Mouse (Mus musculus): ENCODE data around the gene G6pc.
"Not testable (repeated sequence)": the region's sequence is repeated elsewhere in the genome, so short reads cannot be mapped to it uniquely, and the experiment has no call there.

Gene G6pc

DNA sequence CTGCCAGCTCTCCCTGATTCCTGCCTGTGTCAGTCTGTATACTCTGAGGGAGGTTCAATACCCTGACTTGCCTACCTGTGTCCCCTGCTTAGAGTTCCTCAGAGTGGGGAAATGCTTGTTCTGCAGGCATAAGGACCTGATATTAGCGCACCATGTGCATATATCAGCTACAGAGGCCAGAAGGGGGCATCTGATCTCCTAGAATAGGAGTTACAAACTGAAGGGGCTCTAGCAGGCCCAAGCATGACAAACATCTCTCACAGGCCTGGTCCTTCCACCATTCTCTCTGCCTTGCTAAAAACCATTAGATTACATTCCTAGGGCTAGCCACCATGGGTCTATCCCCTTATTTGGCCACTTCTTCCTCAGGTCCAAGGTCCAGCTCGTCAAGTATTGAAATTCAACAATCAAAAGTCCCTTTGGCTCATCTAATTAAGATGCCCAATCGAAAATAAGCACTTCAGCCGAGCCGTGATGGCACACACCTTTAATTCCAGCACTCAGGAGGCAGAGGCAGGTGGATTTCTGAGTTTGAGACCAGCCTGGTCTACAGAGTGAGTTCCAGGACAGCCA is 12.8 kb upstream of the G6pc start:
- DNase-seq (ENCODE audit: extremely low read depth, insufficient read length, low spot score), result no peak

DNA sequence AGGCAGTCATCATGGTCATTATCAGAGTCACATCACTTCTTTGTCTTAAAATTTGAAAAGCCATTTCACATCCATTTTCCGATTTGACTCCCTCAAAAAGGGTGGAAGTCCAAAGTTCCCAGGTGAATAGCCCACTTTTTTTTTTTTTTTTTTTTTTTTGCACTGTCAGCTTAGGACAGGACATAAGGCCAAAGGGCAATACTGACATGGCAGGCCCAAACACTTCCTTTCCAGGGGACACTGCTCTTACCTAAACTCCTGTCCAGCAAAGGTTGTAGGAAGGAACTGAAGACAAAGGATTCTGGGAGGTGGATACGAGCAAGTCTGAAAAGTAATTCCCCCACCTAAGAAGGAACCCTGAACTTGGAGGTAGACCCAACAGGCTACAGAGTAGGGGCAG is 11.4 kb upstream of the G6pc start:
- no peak for DNase-seq (ENCODE audit: extremely low read depth, insufficient read length, low spot score)

DNA sequence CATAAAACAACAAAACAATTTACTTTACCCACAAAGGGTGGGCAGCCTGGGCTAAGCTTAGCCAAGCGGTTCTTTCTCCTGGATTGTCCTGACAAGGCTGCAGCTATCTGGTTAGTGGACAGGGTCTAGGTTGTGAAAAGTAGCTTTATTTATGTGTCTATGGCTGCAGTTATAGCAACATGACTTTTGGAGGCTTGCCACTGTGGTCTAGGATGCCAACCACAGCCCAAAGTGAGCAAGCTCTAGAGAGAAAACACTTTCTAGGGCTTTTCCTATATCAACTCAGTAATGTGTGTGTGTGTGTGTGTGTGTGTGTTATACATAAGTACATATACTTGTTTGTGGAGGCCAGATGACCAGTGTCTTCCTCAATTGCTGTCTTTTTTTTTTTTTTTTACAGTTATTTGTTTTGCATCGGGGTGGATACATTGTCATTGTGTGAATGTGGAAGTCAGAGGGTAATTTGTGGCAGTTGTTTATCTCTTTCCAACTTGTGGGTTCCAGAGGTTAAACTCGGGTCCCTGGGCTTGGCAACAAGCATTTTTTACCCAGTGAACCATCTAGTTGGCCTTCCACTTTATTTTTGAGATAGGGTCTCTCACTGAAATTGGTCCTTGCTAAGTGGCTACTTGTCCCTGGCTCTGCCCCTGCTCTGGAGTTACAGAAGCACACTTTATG is 9.7 kb upstream of the G6pc start:
- no peak for DNase-seq (ENCODE audit: extremely low read depth, insufficient read length, low spot score)

DNA sequence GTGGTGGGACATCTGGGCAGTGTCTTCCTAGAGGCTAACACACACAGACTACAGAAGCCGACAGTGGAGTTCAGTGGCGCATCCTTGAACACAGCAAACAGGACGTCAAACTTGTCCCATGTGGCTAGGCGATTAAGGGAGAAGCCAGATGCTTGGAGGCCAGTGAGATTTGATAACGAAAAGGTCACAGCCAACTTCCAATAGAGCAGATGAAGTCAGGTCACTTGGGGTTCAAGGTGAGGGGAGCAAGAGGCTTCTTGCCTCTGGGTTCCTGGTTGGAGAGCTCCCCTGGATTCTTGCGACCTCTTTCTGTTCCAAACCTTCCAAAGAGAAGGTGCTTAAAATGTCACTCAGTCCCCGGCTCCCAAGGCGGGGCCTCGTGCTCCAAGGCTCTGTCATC is 7.6 kb upstream of the G6pc start:
- DNase-seq (ENCODE audit: extremely low read depth, insufficient read length, low spot score), result no peak

DNA sequence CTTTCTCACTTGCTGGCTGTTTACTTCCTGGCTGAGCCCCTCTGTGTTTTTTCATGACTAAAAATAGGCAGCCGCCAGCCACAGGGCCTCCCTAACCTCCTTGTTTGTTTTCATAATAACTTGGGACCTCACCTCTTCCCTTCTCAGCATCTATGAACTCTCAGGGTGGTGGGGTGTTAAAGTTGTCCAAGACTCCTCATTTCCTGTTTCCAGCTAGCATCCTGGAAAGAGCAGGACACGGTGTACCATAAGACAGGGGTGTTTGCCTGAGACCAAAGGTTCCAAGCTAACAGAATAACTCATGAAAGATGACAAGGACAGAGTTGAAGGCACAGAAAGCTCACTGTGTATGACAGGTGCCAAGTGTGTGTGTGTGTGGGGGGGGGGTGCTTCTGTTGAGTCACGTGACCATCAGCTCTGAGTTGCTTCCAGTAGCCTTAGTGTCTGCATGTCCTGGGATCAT is 6.7 kb upstream of the G6pc start:
- DNase-seq (ENCODE audit: extremely low read depth, insufficient read length, low spot score), result no peak

DNA sequence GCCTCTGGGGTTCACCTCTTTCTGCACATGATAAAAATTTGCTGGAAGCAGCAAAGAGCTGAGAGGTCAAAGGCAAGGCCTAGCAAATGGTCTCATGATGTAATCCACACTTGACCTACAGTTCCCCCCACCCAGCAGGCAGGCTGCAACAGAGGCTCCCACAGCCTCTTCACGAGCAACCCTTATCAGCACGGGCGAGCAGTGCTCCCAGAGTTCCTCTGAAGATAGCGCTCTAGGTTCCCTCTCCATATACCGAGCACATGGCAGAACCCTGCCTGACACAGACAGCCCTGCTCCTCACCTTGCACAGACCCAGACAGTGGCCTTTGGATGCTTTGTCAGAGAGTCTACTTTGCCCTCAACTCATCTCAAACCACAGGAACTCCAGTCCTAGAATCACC is 2.8 kb upstream of the G6pc start:
- no peak for DNase-seq (ENCODE audit: extremely low read depth, insufficient read length, low spot score)

DNA sequence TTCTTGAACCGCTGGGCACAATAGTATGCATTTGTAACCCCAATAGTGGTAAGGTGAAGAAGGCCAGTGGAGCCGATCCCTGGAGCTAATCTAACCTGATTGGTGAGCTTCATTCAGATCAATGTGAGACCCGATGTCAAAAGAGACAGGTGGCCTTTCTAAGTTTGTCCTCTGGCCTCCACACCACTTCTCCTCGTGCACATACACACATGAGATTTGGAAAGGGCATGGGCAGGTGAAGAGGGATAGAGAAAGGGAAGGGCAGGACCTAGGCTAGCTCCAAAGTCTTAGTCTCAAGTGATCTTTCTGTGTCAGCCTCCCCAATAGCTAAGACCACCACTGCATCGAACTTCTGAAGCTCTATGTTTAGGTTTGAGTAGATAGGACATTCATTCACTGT is 2.8 kb downstream of the G6pc start:
- DNase-seq (ENCODE audit: extremely low read depth, insufficient read length, low spot score), result no peak

DNA sequence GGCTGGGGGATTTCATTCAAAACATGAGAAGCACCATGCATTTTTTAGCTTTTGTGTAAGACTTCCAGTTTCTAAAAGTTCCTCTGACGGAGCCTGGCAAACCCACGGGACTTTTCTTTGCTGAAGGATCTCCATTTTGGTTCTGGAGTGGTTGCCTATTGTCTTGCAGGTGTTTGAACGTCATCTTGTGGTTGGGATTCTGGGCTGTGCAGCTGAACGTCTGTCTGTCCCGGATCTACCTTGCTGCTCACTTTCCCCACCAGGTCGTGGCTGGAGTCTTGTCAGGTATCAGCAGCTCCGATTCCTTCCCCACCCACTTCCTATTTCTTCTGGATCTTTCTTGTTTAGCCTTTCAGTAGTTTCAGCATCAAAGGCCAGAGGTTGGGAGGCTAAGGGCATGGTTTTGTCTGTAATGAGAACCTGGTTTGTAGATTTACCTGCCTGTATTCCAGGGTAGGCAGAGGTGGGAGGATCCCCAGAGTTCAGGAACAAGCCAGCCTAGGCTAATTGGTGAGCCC is 7.1 kb downstream of the G6pc start:
- DNase-seq (ENCODE audit: extremely low read depth, insufficient read length, low spot score), result no peak

DNA sequence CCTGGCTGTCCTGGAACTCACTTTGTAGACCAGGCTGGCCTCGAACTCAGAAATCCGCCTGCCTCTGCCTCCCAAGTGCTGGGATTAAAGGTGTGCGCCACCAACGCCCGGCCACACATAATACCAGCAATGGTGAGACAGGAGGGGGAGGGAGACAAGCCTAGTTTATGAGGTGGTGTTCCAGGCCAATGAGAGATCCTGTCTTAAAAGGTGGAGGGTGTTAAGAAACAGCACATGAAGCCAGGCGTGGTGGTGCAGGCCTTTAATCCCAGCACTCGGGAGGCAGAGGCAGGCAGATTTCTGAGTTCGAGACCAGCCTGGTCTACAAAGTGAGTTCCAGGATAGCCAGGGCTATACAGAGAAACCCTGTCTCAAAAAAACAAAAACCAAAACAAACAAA is 10.8 kb downstream of the G6pc start:
- DNase-seq (ENCODE audit: extremely low read depth, insufficient read length, low spot score), result not testable (repeated sequence)

DNA sequence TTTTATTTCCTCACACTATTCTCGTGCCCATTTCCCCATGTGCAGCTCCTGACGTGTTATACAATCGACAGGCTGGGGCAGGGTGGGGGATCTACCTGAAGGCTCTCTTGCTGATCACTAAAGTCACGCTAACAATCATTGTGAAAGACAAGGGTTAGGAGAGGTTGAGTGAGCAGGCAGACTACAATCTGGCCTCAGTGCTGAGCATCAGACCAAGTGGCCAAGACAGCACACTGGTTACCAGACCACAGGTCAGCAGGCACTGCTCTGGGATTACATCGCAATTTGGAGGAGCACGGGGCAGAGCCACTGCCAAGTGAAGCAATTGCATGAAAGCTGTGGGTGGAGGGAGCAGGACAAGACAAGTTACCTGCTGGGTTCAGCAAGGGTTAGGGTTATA is 11.6 kb downstream of the G6pc start:
- no peak for DNase-seq (ENCODE audit: extremely low read depth, insufficient read length, low spot score)

DNA sequence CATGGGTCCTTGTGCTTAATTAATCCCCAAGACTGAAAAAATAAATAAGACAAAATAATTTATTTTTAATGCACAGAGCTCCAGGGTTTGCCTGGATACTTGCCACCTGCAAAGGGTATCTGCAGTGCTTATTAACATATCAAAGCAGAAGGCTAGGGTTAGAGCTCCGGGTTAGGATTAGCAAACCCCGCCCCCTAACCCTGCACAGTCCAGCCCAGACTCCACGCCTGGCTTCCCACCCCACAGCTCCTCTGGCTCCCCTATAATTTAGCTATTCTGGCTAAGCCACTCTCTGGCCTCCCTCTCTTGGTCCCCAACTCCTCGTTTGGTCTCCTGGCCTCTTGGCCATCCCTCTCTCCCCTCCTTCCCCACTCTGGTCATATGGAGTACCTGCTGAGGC is 14.5 kb downstream of the G6pc start:
- no peak for DNase-seq (ENCODE audit: extremely low read depth, insufficient read length, low spot score)

DNA sequence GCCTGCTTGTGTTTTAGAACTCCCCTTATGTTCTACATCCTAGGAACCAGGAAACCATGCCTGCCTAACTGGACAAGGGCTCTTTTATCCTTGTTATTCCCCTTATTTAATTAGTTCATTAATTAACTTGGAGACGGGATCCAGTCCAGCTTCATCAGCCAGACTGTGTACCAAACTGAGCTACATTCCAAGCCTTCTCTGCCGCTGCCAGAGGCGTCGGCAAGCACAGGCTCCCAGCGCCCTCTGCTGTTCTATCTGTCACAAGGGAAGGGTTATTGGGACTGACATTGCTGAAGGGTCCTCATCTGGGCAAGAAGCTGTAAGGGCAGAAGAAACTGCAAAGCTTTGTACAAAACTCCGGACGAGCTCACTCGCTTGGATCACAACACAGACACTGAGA is 27.7 kb downstream of the G6pc start:
- peak; percentile 35 for DNase-seq (ENCODE audit: extremely low read depth, insufficient read length, low spot score)

DNA sequence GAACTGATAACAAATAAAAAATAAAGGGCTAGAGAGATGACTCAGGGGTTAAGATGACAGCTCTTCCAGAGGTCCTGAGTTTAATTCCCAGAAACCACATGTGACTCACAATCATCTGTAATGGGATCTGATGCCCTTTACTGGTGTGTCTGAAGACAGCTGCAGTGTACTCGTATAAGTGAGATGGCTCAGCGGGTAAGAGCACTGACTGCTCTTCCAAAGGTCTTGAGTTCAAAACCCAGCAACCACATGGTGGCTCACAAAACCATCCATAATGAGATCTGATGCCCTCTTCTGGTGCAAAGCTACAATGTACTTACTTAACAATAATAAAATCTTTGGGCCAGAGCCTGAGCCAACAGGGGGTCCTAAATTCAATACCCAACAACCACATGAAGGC is 47.9 kb downstream of the G6pc start:
- DNase-seq (ENCODE audit: extremely low read depth, insufficient read length, low spot score), result peak; percentile 45

DNA sequence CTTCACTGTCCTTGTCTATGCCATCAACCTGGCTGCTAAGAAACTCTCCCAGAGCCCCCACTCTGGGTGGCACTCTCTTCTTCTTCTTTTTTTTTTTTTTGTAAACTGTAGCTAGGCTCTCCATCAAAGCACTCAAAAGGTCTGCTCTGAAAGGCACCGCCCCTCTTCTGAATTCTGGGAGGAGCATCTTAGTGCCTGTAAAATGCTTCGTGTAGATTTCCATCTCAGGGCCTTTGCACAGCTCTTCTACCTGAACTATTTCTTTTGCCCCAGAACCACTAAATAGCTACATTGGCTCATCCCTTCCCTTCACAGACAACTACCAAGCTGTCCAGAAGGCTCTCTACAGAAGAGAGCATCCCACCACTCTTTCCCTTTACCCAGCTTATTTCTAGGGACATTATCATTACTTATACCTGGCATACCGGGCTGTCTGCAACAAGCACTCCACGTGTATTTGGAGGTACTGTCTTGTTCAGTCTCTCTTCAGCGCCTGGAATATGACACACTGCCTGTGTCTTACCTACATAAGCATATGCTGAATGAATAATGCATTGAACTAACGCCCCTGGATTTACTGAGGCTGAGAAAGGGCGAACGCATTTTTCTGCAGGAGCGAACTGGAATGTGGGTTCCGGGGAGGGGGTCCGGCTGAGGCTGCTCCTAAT is 49.2 kb downstream of the G6pc start:
- DNase-seq (ENCODE audit: extremely low read depth, insufficient read length, low spot score), result no peak

DNA sequence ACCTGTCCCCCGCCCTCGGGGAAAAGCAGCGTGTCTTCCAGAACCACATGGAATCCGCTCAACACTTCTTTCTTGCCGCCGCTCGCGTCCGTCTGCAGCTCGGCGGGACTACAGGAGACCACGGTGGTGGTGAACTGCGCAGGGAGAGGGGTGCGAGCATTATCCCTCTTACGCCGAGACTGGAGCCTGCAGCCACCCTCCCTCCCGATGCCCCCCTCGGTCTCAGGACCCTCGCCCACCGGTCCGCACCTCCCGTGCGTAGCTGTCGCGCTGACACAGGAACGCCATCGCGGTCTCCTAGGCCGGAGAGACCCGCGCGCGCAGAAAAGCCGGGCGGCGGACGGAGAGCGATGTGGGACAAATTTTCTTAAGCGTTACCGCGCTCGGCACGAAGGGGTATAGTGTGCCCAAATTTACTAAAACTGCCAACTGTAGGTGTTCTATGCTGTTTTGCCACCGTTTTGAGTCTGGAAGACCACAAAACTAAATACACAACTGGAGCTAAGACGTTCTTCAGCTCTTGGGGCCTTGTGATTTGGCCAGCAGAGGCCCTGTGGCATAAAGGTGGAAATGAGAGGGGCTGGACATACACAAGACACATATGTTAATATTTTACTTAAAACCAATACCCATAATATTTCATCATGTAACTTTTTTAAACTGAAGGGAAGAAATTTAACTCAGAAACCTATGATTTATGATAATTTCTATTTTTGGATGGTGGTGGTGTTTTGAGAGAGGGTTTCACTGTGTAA is 49.9 kb downstream of the G6pc start, which contains the start of gene Aarsd1:
TSS of gene Aarsd1 (minus strand) at position 515 of the 755 bp plus-strand sequence.
- DNase-seq (ENCODE audit: extremely low read depth, insufficient read length, low spot score), result peak; percentile 88

DNA sequence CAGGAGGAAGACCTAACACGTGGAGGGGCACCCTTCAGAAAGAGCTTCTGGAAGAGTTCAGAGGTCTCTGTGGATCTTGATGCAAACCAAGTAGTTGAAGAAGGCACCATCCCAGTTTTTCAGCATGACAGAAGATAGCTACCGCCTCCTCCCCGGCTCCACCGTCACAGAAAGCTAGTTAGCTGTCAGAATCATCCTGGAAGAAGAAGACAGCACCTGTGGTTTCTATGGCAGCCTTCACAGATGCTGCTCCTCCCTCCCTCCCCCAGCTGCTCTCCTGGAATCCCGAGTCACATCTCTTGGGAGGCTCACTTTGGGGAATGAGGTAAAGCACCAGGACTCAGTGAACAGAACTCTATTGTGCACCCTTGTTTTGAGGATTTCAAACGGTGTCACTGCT is 51.6 kb downstream of the G6pc start:
- no peak for DNase-seq (ENCODE audit: extremely low read depth, insufficient read length, low spot score)

DNA sequence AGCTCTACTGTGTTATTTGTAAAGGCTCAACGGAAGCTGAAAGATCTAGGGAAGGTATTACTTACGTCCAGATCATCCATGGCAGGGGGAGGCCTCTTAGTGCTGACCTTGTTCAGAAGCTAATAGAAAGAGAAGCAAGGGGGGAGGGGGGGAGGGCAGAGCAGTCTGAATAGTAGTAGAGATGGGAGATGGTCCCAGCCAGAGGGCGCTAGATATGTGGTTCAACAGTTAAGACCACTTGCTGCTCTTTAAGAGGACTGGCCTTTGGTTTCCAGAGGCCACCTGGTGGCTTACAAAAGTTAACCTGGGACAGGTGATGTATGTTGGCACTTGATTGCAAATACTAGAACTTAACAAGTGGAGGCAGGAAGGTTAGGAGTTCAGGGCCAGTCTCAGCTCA is 52.2 kb downstream of the G6pc start:
- DNase-seq (ENCODE audit: extremely low read depth, insufficient read length, low spot score), result no peak

DNA sequence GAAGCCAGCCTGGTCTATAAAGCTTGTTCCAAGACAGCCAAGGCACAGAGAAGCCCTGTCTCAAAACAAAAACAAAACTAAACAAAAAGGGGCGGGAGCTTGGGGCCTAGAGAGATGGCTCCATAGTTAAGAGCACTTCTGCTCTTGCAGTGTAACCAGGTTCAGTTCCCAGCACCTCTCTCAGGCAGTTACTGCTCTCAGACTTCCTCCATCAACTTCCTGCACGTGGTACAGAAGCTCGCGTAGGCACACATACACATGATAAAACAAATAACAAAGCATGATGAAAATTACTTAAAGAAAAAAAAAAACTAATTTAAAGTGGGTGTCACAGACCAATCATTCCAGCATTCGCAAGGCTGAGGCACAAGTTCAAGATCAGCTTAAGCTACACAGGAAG is 52.8 kb downstream of the G6pc start:
- DNase-seq (ENCODE audit: extremely low read depth, insufficient read length, low spot score), result no peak

DNA sequence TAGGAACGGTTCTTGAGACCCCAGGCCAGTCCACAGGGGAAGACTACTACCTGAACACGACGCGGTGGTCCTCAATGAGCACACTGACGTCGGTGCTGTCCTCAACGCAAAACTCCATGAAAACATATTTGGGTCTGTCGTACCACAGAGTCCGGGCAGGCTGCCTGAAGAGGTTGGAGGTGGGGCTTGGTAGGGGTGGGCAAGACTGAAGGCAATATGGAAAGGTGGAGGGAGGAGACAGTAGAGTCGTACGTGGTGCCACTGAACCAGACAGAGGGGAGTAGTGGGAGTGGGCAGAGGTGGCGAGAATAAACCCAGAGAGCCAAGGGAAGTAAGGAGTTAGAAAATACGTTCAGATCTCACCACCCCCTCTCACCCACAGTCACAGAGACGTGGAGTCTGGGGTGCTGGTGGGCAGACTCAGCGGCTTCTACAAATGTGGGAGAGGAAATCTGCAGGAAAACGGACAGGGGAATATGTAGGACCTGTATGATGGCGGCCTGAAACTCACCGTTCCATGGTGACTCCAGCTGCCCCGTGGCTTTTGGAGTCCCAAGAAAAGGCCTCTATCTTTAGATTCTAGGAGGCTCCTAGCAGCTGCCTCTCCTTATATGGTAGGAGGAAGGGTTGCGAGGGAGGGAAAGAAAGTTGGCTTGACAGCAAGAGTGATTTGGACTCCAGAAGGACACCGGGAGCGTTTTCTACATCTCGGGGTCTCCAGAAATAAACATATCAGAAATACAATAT is 56.9 kb downstream of the G6pc start, which contains the start of gene Gm27029:
TSS of gene Gm27029 (minus strand) at position 692 of the 747 bp plus-strand sequence.
- peak; percentile 51 for DNase-seq (ENCODE audit: extremely low read depth, insufficient read length, low spot score)
